Comparison of ENCODE assay signal across 11 mouse cellular contexts in the genomic region with DNA sequence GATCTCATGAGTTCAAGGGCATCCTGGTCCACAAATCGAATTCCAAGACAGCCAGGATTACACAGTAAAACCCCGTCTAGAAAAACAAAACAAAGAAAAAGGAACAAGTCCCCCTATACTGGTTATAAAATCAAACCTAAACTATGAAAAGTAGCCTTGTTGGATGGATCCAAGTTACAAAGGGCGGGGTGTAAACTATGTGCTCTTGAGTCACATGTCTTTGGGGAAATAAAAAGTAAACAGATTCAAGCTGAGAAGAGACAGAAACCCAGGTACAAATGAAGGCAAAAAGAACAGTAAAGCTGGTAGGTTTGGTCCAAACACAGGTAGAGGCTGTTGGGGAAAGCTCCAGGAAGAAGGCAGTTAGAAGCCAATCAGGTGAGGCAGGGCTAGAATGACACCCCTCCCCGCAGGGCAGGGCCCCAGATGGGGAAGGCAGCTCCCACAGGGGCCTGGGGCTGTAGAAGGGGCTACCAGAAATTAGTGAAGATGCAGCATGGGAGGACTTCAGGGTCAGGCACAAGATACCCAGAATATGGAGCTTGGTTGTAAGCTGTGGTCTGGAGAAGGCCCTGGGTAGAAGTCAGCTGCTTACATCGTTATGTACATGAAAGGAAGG. TPM values are rescaled to one million over a fixed set of nuclear protein-coding genes. Genes with fewer than 3 reads are reported as not detected.
A peak's percentile ranks its signal among the peaks of the same experiment; 100 is the strongest.
DNase-seq lines count a peak whose midpoint lies in the region; ATAC-seq lines count a peak whose summit lies in the region.
"Had no signal": no experiment of that assay in that cellular context is flagged by ENCODE, and none has a peak within 500 bp of the region (broad histone marks: within the 10 kb centered on the region; RNA-seq: fewer than 3 reads in every experiment).

No protein-coding gene starts in this region.

- no peak overlapping the region for H3K4me2 ChIP-seq in heart, embryonic 13.5 days
- no peak overlapping the region for H3K4me2 ChIP-seq in lung, embryonic 15.5 days
- H3K4me2 ChIP-seq: lung, embryonic 14.5 days had no signal

- peaks cover 97% of the 10 kb centered on the region for H3K4me1 ChIP-seq in heart, embryonic 13.5 days
- H3K4me1 ChIP-seq in lung, embryonic 15.5 days, result peaks cover 79% of the 10 kb centered on the region

- H3K27ac ChIP-seq in heart, embryonic 13.5 days (replicated peaks), result peak overlapping the region; percentile 53
- H3K27ac ChIP-seq in lung, embryonic 15.5 days, result peak overlapping the region; percentile 53

- no peak for ATAC-seq in heart, embryonic 13.5 days (ENCODE audit: extremely low read depth, insufficient number of reproducible peaks, low FRiP score, low TSS enrichment)
- no peak for ATAC-seq in lung, embryonic 15.5 days (ENCODE audit: borderline replicate concordance, extremely low read depth, low FRiP score, low TSS enrichment)
- peak; percentile 26 for ATAC-seq in inflammation-experienced regulatory T-cells, adult 6 months

- H3K36me3 ChIP-seq in heart, embryonic 13.5 days, result peaks cover 10% of the 10 kb centered on the region; the same call in 1 of the 2 replicates
- 0 out of 2 replicates have a peak, but pooled peaks cover 4% of the 10 kb centered on the region for H3K36me3 ChIP-seq in lung, embryonic 15.5 days

- 66% methylated on average over 5 of the region's 5 CpGs for WGBS in heart, embryonic 13.5 days
- WGBS in lung, embryonic 15.5 days, result 59% methylated on average over 5 of the region's 5 CpGs

- no peaks in the 10 kb centered on the region for H3K9me3 ChIP-seq in heart, embryonic 13.5 days
- no peaks in the 10 kb centered on the region for H3K9me3 ChIP-seq in lung, embryonic 15.5 days

- H3K9ac ChIP-seq in heart, embryonic 13.5 days, result no peak overlapping the region
- H3K9ac ChIP-seq in lung, embryonic 15.5 days, result no peak overlapping the region
- H3K9ac ChIP-seq: lung, embryonic 14.5 days had no signal

- H3K27me3 ChIP-seq in heart, embryonic 13.5 days (replicated peaks), result no peaks in the 10 kb centered on the region
- H3K27me3 ChIP-seq in lung, embryonic 15.5 days, result no peaks in the 10 kb centered on the region

- DNase-seq in heart, postnatal 4 days, result no peak
- no peak for DNase-seq in lung, postnatal 36 days
- DNase-seq in thymus, postnatal 36 days, result peak; percentile 45 to 57
- no peak for DNase-seq in retina, embryonic 14.5 days (ENCODE audit: low spot score)
- DNase-seq: cerebellum, adult 2 months; embryo, embryonic 11 days; lung, embryonic 14.5 days had no signal

- H3K4me3 ChIP-seq in heart, embryonic 13.5 days, result no peak overlapping the region
- no peak overlapping the region for H3K4me3 ChIP-seq in lung, embryonic 15.5 days
- H3K4me3 ChIP-seq: myocyte had no signal

RNA-seq across cellular contexts. Expression of gene Abhd17c, which starts 31.4 kb away (rescaled TPM):
- polyA plus RNA-seq in heart, embryonic 13.5 days (2015; fragmentation: Nextera tagmentation; extraction: Ambion mirVana), result 20.4 and 31.4 TPM in 2 replicates
- total RNA-seq in heart, postnatal 4 days (2021), result 10 to 100 TPM; 58.0 to 58.6 TPM
- polyA plus RNA-seq in lung, embryonic 15.5 days (2015; fragmentation: Nextera tagmentation; extraction: Ambion mirVana), result 64.3 and 68.7 TPM in 2 replicates
- 10 to 100 TPM in 2 of 3 experiments, 1 to 10 TPM in 1; 7.1 to 14.5 (median 10.9) TPM for polyA plus RNA-seq in inflammation-experienced regulatory T-cells, adult 6 months (2017; shearing (Covaris generic))

RNA-seq across cellular contexts. Expression of gene Cemip, which starts 33.9 kb away (rescaled TPM):
- polyA plus RNA-seq in heart, embryonic 13.5 days (2015; fragmentation: Nextera tagmentation; extraction: Ambion mirVana), result 0.60 and 0.86 TPM in 2 replicates
- total RNA-seq in heart, postnatal 4 days (2021), result 1 to 10 TPM; 2.0 to 2.6 TPM
- 1.4 and 1.6 TPM in 2 replicates for polyA plus RNA-seq in lung, embryonic 15.5 days (2015; fragmentation: Nextera tagmentation; extraction: Ambion mirVana)
- polyA plus RNA-seq in inflammation-experienced regulatory T-cells, adult 6 months (2017; shearing (Covaris generic)), result under 1 TPM in 1 of 3 experiments, not detected in 2; 0.20 TPM

Comparison
In these comparisons a context has a peak if more than half of its experiments do, and no peak if none do; other contexts are left out.
1. DNase-seq: peak in thymus, postnatal 36 days (2 of 2); none in heart, postnatal 4 days (single experiment), lung, postnatal 36 days (single experiment) and retina, embryonic 14.5 days (single experiment).